Mouse (Mus musculus) ES-Bruce4 (cell line): ENCODE data around the gene Th. TPM values are rescaled to one million over a fixed set of nuclear protein-coding genes. Genes with fewer than 3 reads are reported as not detected.

Experiments
- H3K27ac ChIP-seq: 2 replicates; pipeline ENCODE4 v1.5.1; 2012; ENCODE audit warnings: low read length, inconsistent platforms; ENCODE audit not compliant: insufficient read depth
- H3K27me3 ChIP-seq: 2 replicates; pipeline ENCODE4 v1.6.1; 2012; ENCODE audit warnings: mild to moderate bottlenecking, low read length, inconsistent platforms; ENCODE audit not compliant: control insufficient read depth, poor library complexity, insufficient read depth, severe bottlenecking
- H3K36me3 ChIP-seq: 2 replicates; pipeline ENCODE4 v1.6.1; 2012; ENCODE audit warnings: inconsistent platforms, mild to moderate bottlenecking, low read length, moderate library complexity; ENCODE audit not compliant: control insufficient read depth, poor library complexity, insufficient read depth, severe bottlenecking
- H3K4me1 ChIP-seq: one replicate; pipeline ENCODE4 v1.8.1; 2011; ENCODE audit warnings: low read length; ENCODE audit not compliant: control insufficient read depth, insufficient read depth
- H3K4me3 ChIP-seq: 2 replicates; pipeline ENCODE4 v1.5.1; 2011; ENCODE audit warnings: low read depth, mild to moderate bottlenecking, low read length
- H3K9ac ChIP-seq: 2 replicates; pipeline ENCODE4 v1.6.1; 2012; ENCODE audit warnings: low read depth, mild to moderate bottlenecking, inconsistent platforms; ENCODE audit not compliant: poor library complexity, severe bottlenecking
- H3K9me3 ChIP-seq: replicated peaks from 2 replicates; pipeline ENCODE4 v1.6.1; 2012; ENCODE audit warnings: mild to moderate bottlenecking, low read length, inconsistent platforms; ENCODE audit not compliant: control insufficient read depth, poor library complexity, insufficient read depth, severe bottlenecking
- CTCF ChIP-seq: IDR thresholded peaks from one replicate; pipeline ENCODE4 v1.8.1; 2011; ENCODE audit warnings: low read depth, low read length
- EP300 ChIP-seq: IDR thresholded peaks from 2 replicates; pipeline ENCODE4 v1.6.1; 2011; ENCODE audit warnings: low read depth, low read length; ENCODE audit not compliant: insufficient read depth
- POLR2A ChIP-seq: IDR thresholded peaks from one replicate; pipeline ENCODE4 v1.8.1; 2011; ENCODE audit warnings: low read length; ENCODE audit not compliant: insufficient read depth
- polyA plus RNA-seq: library from polyadenylated mRNA; stranded (reverse); fragments of >200 nt; gene quantifications from 2 replicates; pipeline ENCODE4 v1.2.4, GENCODE M21; 2011; ENCODE audit warnings: low read depth; ENCODE audit not compliant: missing spikeins, insufficient read depth, insufficient read length

Gene Th
- polyA plus RNA-seq, 1 experiment = not detected

DNA sequence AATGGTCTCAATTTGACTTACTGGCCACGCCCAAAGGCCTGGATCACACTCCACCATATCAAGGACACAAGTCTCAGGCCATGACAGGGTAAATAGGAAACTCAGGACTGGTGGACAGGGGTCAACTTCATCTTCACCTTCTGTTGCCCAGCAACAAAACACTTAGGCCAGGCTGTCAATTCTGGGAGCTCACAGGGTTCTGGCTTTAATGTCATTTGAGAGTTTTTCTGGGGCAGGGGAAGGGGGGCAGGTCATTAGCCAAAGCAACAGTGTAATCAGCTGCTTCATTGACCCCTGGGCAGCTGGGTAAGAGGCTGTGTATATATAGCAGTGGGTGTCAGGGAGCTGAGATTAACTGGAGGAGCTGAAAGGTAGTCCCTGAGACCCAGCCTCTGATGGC lies 33.5 kb downstream of the Th start:
- H3K4me1 ChIP-seq = no peaks in the 10 kb centered on the region
- no peak overlapping the region for H3K27ac ChIP-seq
- TF ChIP-seq EP300 (no peak), CTCF (no peak), POLR2A (no peak)
- no peak overlapping the region for H3K4me3 ChIP-seq
- H3K27me3 ChIP-seq = no peaks in the 10 kb centered on the region
- no peaks in the 10 kb centered on the region for H3K36me3 ChIP-seq
- no peaks in the 10 kb centered on the region for H3K9me3 ChIP-seq
- no peak overlapping the region for H3K9ac ChIP-seq

DNA sequence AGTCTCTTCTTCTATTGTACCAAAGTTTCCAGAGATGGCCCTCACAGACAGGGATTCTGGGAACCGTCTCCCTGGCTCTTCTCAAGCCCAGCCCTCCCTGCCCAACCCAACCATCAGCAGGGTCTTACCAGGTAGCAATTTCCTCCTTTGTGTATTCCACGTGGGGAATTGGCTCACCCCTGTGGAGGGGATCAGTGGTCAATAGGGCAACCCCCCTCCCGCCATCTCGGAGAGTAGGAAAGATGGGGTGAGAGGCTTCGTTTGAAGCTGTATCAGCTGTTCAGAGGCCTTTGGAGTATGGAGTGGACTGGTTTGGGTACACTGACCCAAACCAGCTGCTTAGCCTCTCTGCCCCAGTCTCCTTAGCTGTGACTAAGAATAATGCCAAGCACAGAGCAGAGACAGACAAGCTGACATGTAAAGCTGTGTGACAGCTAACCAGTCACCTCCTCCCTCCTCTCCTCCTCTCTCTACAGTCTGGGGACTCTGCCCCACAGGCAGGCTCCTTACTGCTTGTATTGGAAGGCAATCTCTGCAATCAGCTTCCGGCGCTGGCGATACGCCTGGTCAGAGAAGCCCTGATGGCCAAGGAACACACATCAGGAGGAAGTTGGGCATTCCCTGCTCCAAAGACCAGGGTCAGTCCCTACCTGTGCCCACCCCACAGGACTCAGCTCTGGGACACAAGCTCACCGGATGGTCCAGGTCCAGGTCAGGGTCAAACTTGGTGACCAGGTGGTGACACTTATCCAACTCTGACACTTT lies 34.8 kb downstream of the Th start:
- Histone ChIP-seq H3K4me3 (no peak overlapping the region), H3K27me3 (no peaks in the 10 kb centered on the region)
- TF ChIP-seq POLR2A (no peak), EP300 (no peak), CTCF (no peak)

DNA sequence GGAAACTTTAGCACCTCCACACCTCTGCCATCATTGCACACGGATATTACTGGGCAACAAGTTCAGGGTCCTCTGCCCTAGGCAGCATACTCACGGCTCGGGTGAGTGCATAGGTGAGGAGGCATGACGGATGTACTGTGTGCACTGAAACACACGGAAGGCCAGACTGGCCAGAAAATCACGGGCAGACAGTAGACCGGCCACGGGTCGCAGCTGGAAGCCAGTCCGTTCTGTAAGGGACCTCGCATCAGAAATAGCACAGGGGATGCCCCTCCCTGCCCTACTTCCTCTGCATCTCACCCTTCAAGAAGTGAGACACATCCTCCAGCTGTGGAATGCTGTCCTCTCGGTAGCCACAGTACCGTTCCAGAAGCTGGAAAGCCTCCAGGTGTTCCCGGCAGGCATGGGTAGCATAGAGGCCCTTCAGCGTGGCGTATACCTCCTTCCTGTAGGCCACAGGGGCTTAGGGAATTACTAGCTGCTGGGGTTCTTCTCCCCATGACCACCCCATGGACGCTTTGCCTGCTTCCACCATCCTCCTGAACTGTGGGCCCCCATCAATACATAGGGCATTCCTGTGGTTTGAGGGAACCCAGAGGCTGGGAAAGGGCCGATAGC lies 35.6 kb downstream of the Th start:
- no peaks in the 10 kb centered on the region for H3K36me3 ChIP-seq
- TF ChIP-seq CTCF = no peak
- no peak for TF ChIP-seq POLR2A
- TF ChIP-seq EP300 = no peak
- H3K27ac ChIP-seq = no peak overlapping the region
- no peak overlapping the region for H3K4me3 ChIP-seq
- no peaks in the 10 kb centered on the region for H3K4me1 ChIP-seq
- H3K9ac ChIP-seq = no peak overlapping the region
- H3K9me3 ChIP-seq = no peaks in the 10 kb centered on the region
- H3K27me3 ChIP-seq = no peaks in the 10 kb centered on the region

More for the DNA sequence above, 34.8 kb downstream of the Th start:
- Histone ChIP-seq H3K4me1 (no peaks in the 10 kb centered on the region), H3K9ac (no peak overlapping the region), H3K36me3 (no peaks in the 10 kb centered on the region), H3K9me3 (no peaks in the 10 kb centered on the region), H3K27ac (no peak overlapping the region)

DNA sequence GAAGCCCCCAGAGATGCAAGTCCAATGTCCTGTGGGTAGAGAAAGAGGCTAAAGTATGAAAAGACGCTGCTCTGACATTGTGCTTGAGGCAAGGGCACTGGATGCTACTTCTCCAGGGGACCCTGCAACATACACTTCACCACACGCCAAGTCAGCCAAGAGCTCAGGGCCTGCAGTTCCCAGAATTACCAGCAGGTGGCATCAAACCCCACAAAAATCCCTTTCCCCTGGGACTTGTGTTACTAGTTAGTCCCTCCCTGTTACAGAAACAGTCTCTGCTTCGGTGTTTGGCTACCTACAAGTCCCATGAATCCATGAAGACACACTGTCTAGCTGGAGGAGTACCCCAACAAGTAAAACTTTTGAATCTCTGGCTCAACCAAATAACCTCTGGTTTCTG lies 36.3 kb downstream of the Th start:
- Histone ChIP-seq H3K27me3 (no peaks in the 10 kb centered on the region; the same call in 1 of the 2 replicates), H3K27ac (no peak overlapping the region), H3K9ac (no peak overlapping the region), H3K9me3 (no peaks in the 10 kb centered on the region), H3K36me3 (no peaks in the 10 kb centered on the region), H3K4me3 (no peak overlapping the region), H3K4me1 (no peaks in the 10 kb centered on the region)
- no peak for TF ChIP-seq EP300
- TF ChIP-seq CTCF = peak; percentile 76

DNA sequence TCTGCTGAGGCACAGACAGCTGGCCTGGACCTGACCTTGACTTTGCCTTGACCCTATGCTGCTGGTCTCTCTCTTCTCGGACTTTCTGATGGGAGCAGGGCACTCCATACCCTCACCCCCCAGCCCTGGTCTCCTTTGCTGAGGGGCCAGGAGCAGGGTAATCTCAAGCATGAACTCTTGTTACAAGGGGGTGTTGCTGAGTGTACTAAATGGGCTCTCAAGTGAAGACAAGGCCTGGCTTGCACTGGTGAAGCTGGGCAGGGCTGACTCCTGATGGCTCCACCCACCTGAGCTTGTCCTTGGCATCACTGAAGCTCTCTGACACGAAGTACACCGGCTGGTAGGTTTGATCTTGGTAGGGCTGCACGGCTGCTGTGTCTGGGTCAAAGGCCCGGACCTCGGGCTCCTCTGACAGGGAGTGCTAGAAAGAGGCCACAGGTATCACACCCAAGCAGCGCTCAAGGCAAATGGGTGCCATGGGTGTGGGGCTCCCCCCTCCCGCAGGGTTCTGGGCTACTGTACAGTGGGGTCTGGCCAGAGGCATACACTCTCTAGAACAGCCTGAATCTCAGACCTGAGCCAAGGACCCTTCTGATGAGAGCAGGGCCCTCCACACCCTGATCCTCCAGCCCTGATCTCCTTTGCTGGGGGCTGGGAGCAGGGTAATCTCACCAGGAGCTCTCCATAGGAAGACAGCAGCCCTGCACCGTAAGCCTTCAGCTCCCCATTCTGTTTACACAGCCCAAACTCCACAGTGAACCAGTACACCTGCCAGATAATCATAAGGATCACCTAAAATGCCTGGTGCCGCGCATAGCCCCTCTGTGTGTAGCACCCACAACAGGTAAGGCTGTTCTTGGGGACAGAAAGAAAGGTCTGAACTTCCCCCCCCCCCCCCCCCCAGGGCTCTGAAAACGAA lies 36.9 kb downstream of the Th start:
- no peak overlapping the region for H3K27ac ChIP-seq
- no peak overlapping the region for H3K4me3 ChIP-seq
- H3K27me3 ChIP-seq = no peaks in the 10 kb centered on the region; the same call in 1 of the 2 replicates
- no peaks in the 10 kb centered on the region for H3K9me3 ChIP-seq
- TF ChIP-seq CTCF (no peak), POLR2A (no peak), EP300 (no peak)
- no peaks in the 10 kb centered on the region for H3K4me1 ChIP-seq
- H3K9ac ChIP-seq = no peak overlapping the region
- H3K36me3 ChIP-seq = no peaks in the 10 kb centered on the region
